Mouse (Mus musculus) kidney, adult 2 months (tissue): ENCODE data around the gene Btnl9. TPM values are rescaled to one million over a fixed set of nuclear protein-coding genes. Genes with fewer than 3 reads are reported as not detected.
A peak's percentile ranks its signal among the peaks of the same experiment; 100 is the strongest.

Experiments used
- DNase-seq: peaks from one replicate; pipeline ENCODE4 v3.0.0; 2021
- H3K27ac ChIP-seq: fragments of 200-500 bp; 2 replicates; pipeline ENCODE4 v1.5.1; 2012; ENCODE audit warnings: low read depth, low read length, control low read depth, inconsistent platforms; ENCODE audit not compliant: insufficient read depth
- H3K27me3 ChIP-seq: fragments of 200-500 bp; replicated peaks from 2 replicates; pipeline ENCODE4 v1.6.1; 2012; ENCODE audit warnings: mild to moderate bottlenecking, moderate library complexity, low read length, inconsistent platforms; ENCODE audit not compliant: control insufficient read depth, insufficient read depth
- H3K36me3 ChIP-seq: fragments of 200-500 bp; 2 replicates; pipeline ENCODE4 v1.6.1; 2012; ENCODE audit warnings: mild to moderate bottlenecking, moderate library complexity, low read length, inconsistent platforms; ENCODE audit not compliant: control insufficient read depth, insufficient read depth
- H3K4me1 ChIP-seq: fragments of 200-500 bp; 2 replicates; pipeline ENCODE4 v1.6.1; 2011; ENCODE audit warnings: low read length; ENCODE audit not compliant: control insufficient read depth, insufficient read depth
- H3K4me3 ChIP-seq: fragments of 200-500 bp; 2 replicates; pipeline ENCODE4 v1.5.1; 2011; ENCODE audit warnings: mild to moderate bottlenecking, low read depth, low read length, control low read depth; ENCODE audit not compliant: insufficient read depth
- CTCF ChIP-seq: fragments of 200-500 bp; conservative IDR thresholded peaks from 2 replicates; pipeline ENCODE4 v1.5.1; 2011; ENCODE audit warnings: low read depth, mild to moderate bottlenecking, control low read depth, low read length, moderate library complexity, mixed read lengths; ENCODE audit not compliant: insufficient read depth, insufficient read length
- POLR2A ChIP-seq: fragments of 200-500 bp; IDR thresholded peaks from one replicate; pipeline ENCODE4 v1.6.1; 2011; ENCODE audit warnings: low read depth, low read length, control low read depth
- WGBS: fragments of 180-500 bp; shearing (Covaris S2); methylation state at CpG from one replicate; pipeline ENCODE4 v1.1.7; 2018; 5-methylcytosine and 5-hydroxymethylcytosine counted together
- polyA plus RNA-seq: library from polyadenylated mRNA; depleted of rRNA; stranded (reverse); fragments of >200 nt; gene quantifications from 2 replicates; pipeline ENCODE4 v1.2.3, GENCODE M21; 2012

Btnl9 gene
- polyA plus RNA-seq, 1 experiment = 6.4 TPM

DNA sequence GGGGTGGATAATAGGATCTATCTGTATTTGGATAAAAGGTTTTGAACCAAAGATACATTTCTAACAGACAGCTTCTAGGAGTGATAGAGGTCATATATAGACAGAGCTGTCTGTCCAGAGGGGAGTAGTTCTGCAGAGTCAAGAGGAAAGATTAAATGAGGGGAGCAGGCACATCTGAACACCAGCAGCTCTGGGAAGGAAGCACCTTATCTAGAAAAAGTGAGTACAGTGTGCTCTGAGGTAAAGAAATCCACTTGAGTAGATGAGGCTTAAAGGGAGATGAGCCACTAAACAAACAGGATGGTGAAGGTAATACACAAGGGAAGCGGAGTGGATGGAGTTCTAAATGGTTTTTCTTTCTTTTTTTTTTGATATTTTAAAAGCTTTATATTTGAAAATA, 20.5 kb upstream of the Btnl9 start:
- peaks cover 4% of the 10 kb centered on the region; the same call in 1 of the 2 replicates for H3K4me1 ChIP-seq
- H3K4me3 ChIP-seq = no peak overlapping the region
- 98% methylated on average over 1 of the region's 1 CpGs for WGBS
- no peak overlapping the region for H3K27ac ChIP-seq
- TF ChIP-seq POLR2A (no peak), CTCF (no peak)
- no peaks in the 10 kb centered on the region for H3K27me3 ChIP-seq
- no peak for DNase-seq
- H3K36me3 ChIP-seq = no peaks in the 10 kb centered on the region

DNA sequence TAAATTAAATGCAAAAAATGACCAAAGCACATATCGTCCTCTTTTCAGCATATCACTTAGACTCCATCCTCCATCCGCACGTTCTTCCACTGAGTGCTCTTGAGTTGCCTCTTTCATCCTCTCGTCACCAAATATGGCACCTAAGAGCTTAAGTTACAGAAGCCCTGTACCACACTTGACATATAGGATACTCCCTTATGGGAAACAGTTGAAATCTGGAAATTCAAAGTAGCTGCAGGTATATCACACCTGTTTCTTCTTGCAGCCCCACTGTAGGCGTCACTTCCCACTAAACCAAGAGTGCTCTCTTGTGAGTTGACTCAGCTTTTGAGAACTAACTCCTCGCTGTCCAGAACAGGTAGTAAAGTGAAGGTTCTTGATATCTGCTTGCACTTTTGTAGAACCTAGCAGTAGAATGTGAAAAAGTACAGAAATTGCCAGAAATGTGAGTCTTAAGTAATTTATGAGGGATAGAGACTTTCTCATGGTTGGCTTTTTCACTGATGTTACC, 18.2 kb upstream of the Btnl9 start:
- WGBS = 72% methylated on average over 6 of the region's 6 CpGs
- TF ChIP-seq POLR2A = no peak
- no peak for TF ChIP-seq CTCF
- Histone ChIP-seq H3K27me3 (no peaks in the 10 kb centered on the region), H3K4me1 (peaks cover 11% of the 10 kb centered on the region; the same call in 1 of the 2 replicates), H3K27ac (peak overlapping the region; percentile 38; the same call in 1 of the 2 replicates), H3K36me3 (no peaks in the 10 kb centered on the region), H3K4me3 (no peak overlapping the region)
- DNase-seq = no peak

DNA sequence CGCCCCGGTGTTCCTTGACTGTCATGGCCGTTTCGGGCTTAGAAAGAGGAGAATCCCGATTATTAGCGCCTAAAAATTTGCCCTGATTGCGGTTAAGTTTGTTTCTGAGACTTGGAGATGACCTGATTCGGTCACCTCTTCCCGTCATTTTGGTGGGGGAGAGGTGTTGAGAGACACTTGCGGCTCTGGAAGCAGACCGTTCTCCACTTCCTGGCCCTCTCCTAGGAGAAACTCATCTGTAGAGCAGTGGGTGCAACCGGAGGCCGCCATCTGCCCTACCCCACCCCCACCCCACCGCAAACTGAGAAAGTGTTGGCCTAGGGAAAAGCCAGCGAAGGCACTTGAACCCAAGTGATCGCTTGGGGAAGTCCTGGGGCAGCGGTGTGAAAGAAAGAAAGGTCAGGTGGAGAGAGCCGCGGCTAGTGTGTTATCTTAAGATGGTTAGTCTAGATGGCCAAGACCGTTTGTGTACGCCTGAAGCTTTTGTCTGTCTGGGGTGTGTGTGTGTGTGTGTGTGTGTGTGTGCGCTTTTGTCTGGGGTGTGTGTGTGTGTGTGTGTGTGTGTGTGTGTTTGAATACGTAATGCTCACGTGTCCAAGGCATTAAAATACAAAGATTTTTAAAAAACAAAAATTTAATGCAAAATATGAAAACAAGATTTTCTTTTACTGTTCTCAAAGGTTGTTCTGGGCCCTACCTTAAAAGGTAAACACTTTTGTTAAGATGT, 17.0 kb upstream of the Btnl9 start:
- H3K27ac ChIP-seq = peak overlapping the region; percentile 99
- no peaks in the 10 kb centered on the region for H3K27me3 ChIP-seq
- no peaks in the 10 kb centered on the region for H3K36me3 ChIP-seq
- peaks cover 11% of the 10 kb centered on the region; the same call in 1 of the 2 replicates for H3K4me1 ChIP-seq
- no peak for DNase-seq
- TF ChIP-seq CTCF (no peak), POLR2A (peak; percentile 4)
- H3K4me3 ChIP-seq = peak overlapping the region; percentile 69
- WGBS = 0% methylated on average over 24 of the region's 24 CpGs

DNA sequence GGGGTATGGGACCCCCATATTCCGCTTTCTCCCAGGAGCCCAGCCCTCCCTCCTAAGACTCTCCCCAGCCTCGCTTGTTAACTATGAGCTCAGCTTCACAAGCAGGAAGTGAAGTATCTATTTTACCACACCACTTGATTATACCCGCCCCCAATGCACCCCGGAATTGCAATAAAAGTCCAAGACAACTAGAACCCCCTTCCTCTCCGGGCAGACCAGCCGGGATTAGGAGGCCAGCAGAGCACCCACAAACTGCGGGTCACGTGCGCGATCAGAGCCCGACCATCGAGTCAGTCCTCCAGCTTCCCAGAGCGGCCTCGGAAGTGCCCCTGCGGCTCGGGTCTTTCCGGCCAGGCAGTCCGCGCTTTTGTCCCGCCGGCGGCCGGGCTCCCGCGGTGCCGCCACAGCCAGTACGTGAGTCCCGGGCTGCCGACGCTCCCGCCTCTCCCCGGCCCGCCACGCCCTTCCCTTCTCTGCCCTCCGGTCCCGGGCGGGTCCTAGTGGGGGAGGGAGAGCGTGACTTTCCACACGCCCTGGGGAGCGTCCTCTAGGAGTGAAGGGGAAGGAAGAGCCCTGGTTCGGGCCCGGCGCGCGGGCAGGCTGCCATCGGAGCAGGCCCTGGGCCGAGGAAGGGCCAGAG, 16.3 kb upstream of the Btnl9 start, which contains the start of gene Zfp62:
Gene Zfp62, plus strand, starts transcription at position 164 of the 640 bp plus-strand sequence.
- Histone ChIP-seq H3K4me3 (peak within 1 kb of the TSS; percentile 69), H3K27me3 (no peaks in the 10 kb centered on the region), H3K36me3 (no peaks in the 10 kb centered on the region), H3K4me1 (peaks cover 11% of the 10 kb centered on the region; the same call in 1 of the 2 replicates), H3K27ac (peak within 1 kb of the TSS; percentile 99)
- TF ChIP-seq CTCF (no peak), POLR2A (no peak)
- DNase-seq = peak; percentile 97
- WGBS = under 1% methylated on average over 45 of the region's 47 CpGs

DNA sequence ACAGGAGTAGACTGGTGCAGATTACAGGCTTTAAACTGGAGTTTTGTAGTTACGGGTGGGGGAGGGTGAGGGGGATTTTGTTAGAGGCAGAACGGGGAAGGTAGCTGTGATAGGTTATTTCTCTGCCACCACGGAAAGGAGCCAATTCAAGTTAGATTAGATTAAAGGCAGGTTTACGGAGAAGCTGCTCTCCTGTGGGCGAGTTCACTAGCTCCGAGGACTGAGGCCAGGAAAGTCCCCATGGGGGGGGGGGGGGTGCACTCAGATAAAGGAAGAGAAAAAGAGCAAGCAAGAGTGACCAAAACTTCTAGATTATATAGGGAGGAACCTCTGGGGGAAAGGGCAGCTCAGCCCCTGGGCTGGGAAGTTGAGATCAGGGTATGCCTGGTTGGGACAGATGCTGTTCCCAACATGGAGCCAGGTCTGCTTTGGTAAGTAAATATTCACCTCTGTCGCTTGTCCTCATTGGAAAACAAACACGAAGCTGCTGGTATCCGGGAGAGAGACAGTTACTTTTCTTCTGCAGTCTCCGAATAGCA, 15.6 kb upstream of the Btnl9 start:
- no peaks in the 10 kb centered on the region for H3K27me3 ChIP-seq
- under 1% methylated on average over 10 of the region's 10 CpGs for WGBS

DNA sequence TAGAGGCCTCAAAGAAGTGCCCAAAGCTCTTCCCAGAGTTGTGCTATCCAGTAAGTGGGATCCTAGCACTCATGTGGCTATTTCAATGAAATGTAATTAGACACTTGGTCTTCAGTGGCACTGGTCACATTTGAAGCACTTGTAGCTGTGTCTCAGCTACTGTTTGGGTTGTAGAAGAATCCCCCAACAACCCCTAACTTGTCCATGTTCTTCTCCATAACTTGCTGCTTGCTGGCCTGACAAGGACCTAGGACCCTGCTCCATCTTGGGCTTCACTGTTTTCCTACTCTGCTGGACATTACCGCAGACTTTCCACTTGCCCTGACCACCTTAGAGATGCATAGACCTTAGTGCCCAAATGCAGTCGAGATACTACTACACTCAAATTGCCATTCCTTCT, 15.1 kb upstream of the Btnl9 start:
- peaks cover 11% of the 10 kb centered on the region; the same call in 1 of the 2 replicates for H3K4me1 ChIP-seq
- no peaks in the 10 kb centered on the region for H3K27me3 ChIP-seq
- H3K4me3 ChIP-seq = peak overlapping the region; percentile 69
- no peak for DNase-seq
- no peak for TF ChIP-seq CTCF
- TF ChIP-seq POLR2A = no peak
- H3K27ac ChIP-seq = peak overlapping the region; percentile 99
- H3K36me3 ChIP-seq = no peaks in the 10 kb centered on the region
- 6% methylated on average over 2 of the region's 2 CpGs for WGBS

More for the DNA sequence above, 15.6 kb upstream of the Btnl9 start:
- Histone ChIP-seq H3K4me3 (peak overlapping the region; percentile 69), H3K4me1 (peaks cover 11% of the 10 kb centered on the region; the same call in 1 of the 2 replicates), H3K27ac (peak overlapping the region; percentile 99), H3K36me3 (no peaks in the 10 kb centered on the region)
- TF ChIP-seq POLR2A = no peak
- no peak for TF ChIP-seq CTCF
- peak; percentile 58 for DNase-seq

DNA sequence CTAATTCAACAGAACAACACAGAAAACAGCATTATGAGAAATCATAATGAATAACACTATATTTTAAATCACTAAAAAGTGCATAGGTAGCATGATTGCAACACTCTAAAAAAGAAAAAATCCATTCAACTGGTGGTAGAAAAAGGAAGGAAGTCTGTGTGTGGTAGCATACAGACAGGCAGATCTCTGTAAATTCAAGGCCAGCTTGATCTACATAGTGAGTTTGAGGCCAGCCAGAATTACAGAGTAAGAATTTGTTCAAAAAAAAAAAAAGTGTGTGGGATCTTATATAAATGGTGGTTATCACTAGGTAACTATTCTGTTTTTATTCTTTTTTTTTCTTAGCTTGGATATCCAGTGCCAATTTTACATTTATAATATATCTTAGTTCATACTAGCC, 14.2 kb upstream of the Btnl9 start:
- H3K4me1 ChIP-seq = peaks cover 11% of the 10 kb centered on the region; the same call in 1 of the 2 replicates
- no peak overlapping the region for H3K27ac ChIP-seq
- no peak for TF ChIP-seq POLR2A
- no peak for TF ChIP-seq CTCF
- DNase-seq = no peak
- no peak overlapping the region for H3K4me3 ChIP-seq
- no peaks in the 10 kb centered on the region for H3K27me3 ChIP-seq
- no peaks in the 10 kb centered on the region for H3K36me3 ChIP-seq
